Mouse (Mus musculus) thymus, postnatal 4 days (tissue): ENCODE data around the gene Misp.
A peak's percentile ranks its signal among the peaks of the same experiment; 100 is the strongest.

Source experiments
- DNase-seq: peaks from one replicate; pipeline ENCODE4 v3.0.0; 2021

Gene Misp

GRCm38 (mm10) chr10:79856704-79857451 is 36.1 kb downstream of the Misp start:
- no peak for DNase-seq

- peak; percentile 58 for DNase-seq
Measured at GRCm38 (mm10) chr10:79857452-79857811, 36.6 kb downstream of the Misp start.

- DNase-seq: no peak
Measured at GRCm38 (mm10) chr10:79857894-79858293, 37.1 kb downstream of the Misp start.

- peak; percentile 54 for DNase-seq
Measured at GRCm38 (mm10) chr10:79858416-79859074, 37.8 kb downstream of the Misp start.

- no peak for DNase-seq
Measured at GRCm38 (mm10) chr10:79859116-79859515, 38.3 kb downstream of the Misp start.

- no peak for DNase-seq
Measured at GRCm38 (mm10) chr10:79860079-79860911, 39.5 kb downstream of the Misp start.

GRCm38 (mm10) chr10:79861230-79862048 is 40.6 kb downstream of the Misp start:
- no peak for DNase-seq

- DNase-seq: no peak
Measured at GRCm38 (mm10) chr10:79862049-79862788, 41.4 kb downstream of the Misp start.

GRCm38 (mm10) chr10:79862925-79863324 is 42.1 kb downstream of the Misp start:
- DNase-seq: no peak

- no peak for DNase-seq
Measured at GRCm38 (mm10) chr10:79864351-79865188, 43.8 kb downstream of the Misp start.

GRCm38 (mm10) chr10:79865189-79865601 is 44.4 kb downstream of the Misp start:
- no peak for DNase-seq

- no peak for DNase-seq
Measured at GRCm38 (mm10) chr10:79865801-79866295, 45.1 kb downstream of the Misp start.

- DNase-seq: no peak
Measured at GRCm38 (mm10) chr10:79866601-79867000, 45.8 kb downstream of the Misp start.

- DNase-seq: no peak
Measured at GRCm38 (mm10) chr10:79871845-79872244, 51.1 kb downstream of the Misp start.

- peak; percentile 23 for DNase-seq
Measured at GRCm38 (mm10) chr10:79872862-79873261, 52.1 kb downstream of the Misp start.

- DNase-seq: no peak
Measured at GRCm38 (mm10) chr10:79873313-79873712, 52.5 kb downstream of the Misp start.

GRCm38 (mm10) chr10:79873715-79874289 is 53.0 kb downstream of the Misp start:
- no peak for DNase-seq

GRCm38 (mm10) chr10:79874290-79874862 is 53.6 kb downstream of the Misp start, which contains the start of the genes Prtn3 and Plppr3:
Prtn3 (plus strand) TSS chr10:79874476.
Plppr3 (minus strand) TSS chr10:79874634.
- peak; percentile 55 for DNase-seq

GRCm38 (mm10) chr10:79877174-79877573 is 56.4 kb downstream of the Misp start:
- no peak for DNase-seq

GRCm38 (mm10) chr10:79877757-79878156 is 57.0 kb downstream of the Misp start:
- no peak for DNase-seq
